Mouse (Mus musculus) brain, embryonic 14.5 days (tissue): ENCODE results near the gene Sesn1.

Experiments used
- CTCF ChIP-seq: fragments of 200-500 bp; IDR thresholded peaks from 2 replicates; pipeline ENCODE4 v1.5.1; 2012; ENCODE audit warnings: inconsistent platforms, mild to moderate bottlenecking, moderate library complexity, borderline replicate concordance; ENCODE audit not compliant: insufficient read depth, insufficient read length; ENCODE audit errors: extremely low read depth
- POLR2A ChIP-seq: fragments of 200-500 bp; IDR thresholded peaks from 2 replicates; pipeline ENCODE4 v1.6.1; 2012; ENCODE audit warnings: mild to moderate bottlenecking, inconsistent platforms, borderline replicate concordance; ENCODE audit not compliant: poor library complexity, insufficient read depth, insufficient read length, severe bottlenecking; ENCODE audit errors: extremely low read depth

- no peak for TF ChIP-seq CTCF
- no peak for TF ChIP-seq POLR2A
Observed at GRCm38 (mm10) chr10:41859820-41860219, 50.1 kb downstream of the Sesn1 start.
